Mouse (Mus musculus) erythroblast, embryonic 14.5 days (primary cell): ENCODE measurements around the gene Zscan5b.

Source experiments
- GATA1 ChIP-seq: IDR thresholded peaks from 2 replicates; pipeline ENCODE4 v1.6.1; 2012; ENCODE audit warnings: low read length, inconsistent platforms, mixed read lengths
- TAL1 ChIP-seq: IDR thresholded peaks from 3 replicates; pipeline ENCODE4 v1.6.1; 2012; ENCODE audit warnings: low read length, inconsistent platforms, mixed read lengths

GRCm38 (mm10) chr7:6277906-6278305 is 55.8 kb downstream of the Zscan5b start:
- no peak for TF ChIP-seq GATA1
- no peak for TF ChIP-seq TAL1
